Mouse (Mus musculus): Measurements from ENCODE around the gene Trim7.
A peak's percentile ranks its signal among the peaks of the same experiment; 100 is the strongest.
"Not testable (repeated sequence)": the region's sequence is repeated elsewhere in the genome, so short reads cannot be mapped to it uniquely, and the experiment has no call there.

The Trim7 gene

GRCm38 (mm10) chr11:48801831-48802772, 23.8 kb upstream of the Trim7 start:
- DNase-seq (ENCODE audit: low read depth): no peak

GRCm38 (mm10) chr11:48803988-48804387, 22.0 kb upstream of the Trim7 start:
- no peak for DNase-seq (ENCODE audit: low read depth)

GRCm38 (mm10) chr11:48804922-48805321, 21.0 kb upstream of the Trim7 start:
- no peak for DNase-seq (ENCODE audit: low read depth)

GRCm38 (mm10) chr11:48806856-48807562, 18.9 kb upstream of the Trim7 start:
- no peak for DNase-seq (ENCODE audit: low read depth)

GRCm38 (mm10) chr11:48807563-48808303, 18.2 kb upstream of the Trim7 start:
- DNase-seq (ENCODE audit: low read depth): no peak

- DNase-seq (ENCODE audit: low read depth): no peak
Measured at GRCm38 (mm10) chr11:48808304-48808646, 17.7 kb upstream of the Trim7 start.

GRCm38 (mm10) chr11:48808737-48809433, 17.1 kb upstream of the Trim7 start:
- DNase-seq (ENCODE audit: low read depth): no peak

GRCm38 (mm10) chr11:48809434-48809830, 16.5 kb upstream of the Trim7 start:
- DNase-seq (ENCODE audit: low read depth): no peak

GRCm38 (mm10) chr11:48810142-48810541, 15.8 kb upstream of the Trim7 start:
- no peak for DNase-seq (ENCODE audit: low read depth)

- no peak for DNase-seq (ENCODE audit: low read depth)
Measured at GRCm38 (mm10) chr11:48813782-48814181, 12.2 kb upstream of the Trim7 start.

- no peak for DNase-seq (ENCODE audit: low read depth)
Measured at GRCm38 (mm10) chr11:48815851-48816250, 10.1 kb upstream of the Trim7 start.

- peak; percentile 44 for DNase-seq (ENCODE audit: low read depth)
Measured at GRCm38 (mm10) chr11:48816281-48816781, 9.6 kb upstream of the Trim7 start.

- peak; percentile 99 for DNase-seq (ENCODE audit: low read depth)
Measured at GRCm38 (mm10) chr11:48816800-48817665, 8.9 kb upstream of the Trim7 start, which contains the start of gene Trim41. Gene Trim41 (minus strand): TSS chr11:48817353.

GRCm38 (mm10) chr11:48817794-48818193, 8.1 kb upstream of the Trim7 start:
- DNase-seq (ENCODE audit: low read depth): no peak

- peak; percentile 99 for DNase-seq (ENCODE audit: low read depth)
Measured at GRCm38 (mm10) chr11:48818346-48818745, 7.6 kb upstream of the Trim7 start.

GRCm38 (mm10) chr11:48819614-48820307, 6.2 kb upstream of the Trim7 start:
- DNase-seq (ENCODE audit: low read depth): no peak

- no peak for DNase-seq (ENCODE audit: low read depth)
Measured at GRCm38 (mm10) chr11:48820308-48820674, 5.6 kb upstream of the Trim7 start.

GRCm38 (mm10) chr11:48821299-48821698, 4.6 kb upstream of the Trim7 start:
- not testable (repeated sequence) for DNase-seq (ENCODE audit: low read depth)

- DNase-seq (ENCODE audit: low read depth): no peak
Measured at GRCm38 (mm10) chr11:48822768-48823512, 3.0 kb upstream of the Trim7 start.

Measured in naive thymus-derived CD4-positive, alpha-beta T cell, adult 2 months (primary cell).